Mouse (Mus musculus) hindbrain, embryonic 11.5 days (tissue): Measurements from ENCODE around the gene Zfp423. TPM values are rescaled to one million over a fixed set of nuclear protein-coding genes. Genes with fewer than 3 reads are reported as not detected.
A peak's percentile ranks its signal among the peaks of the same experiment; 100 is the strongest.

Experiments used
- ATAC-seq: fragments of 200-750 bp; cut with Nextera tagmentation; 2 replicates; pipeline ENCODE4 v1.8.0; 2017; ENCODE audit warnings: mild to moderate bottlenecking, moderate TSS enrichment, moderate library complexity; ENCODE audit not compliant: low FRiP score
- DNase-seq: peaks from one replicate; pipeline ENCODE4 v3.0.0-alpha.2; 2015; ENCODE audit warnings: low spot score
- H3K27ac ChIP-seq: fragments of 300-500 bp; sonication (generic); 2 replicates; pipeline ENCODE4 v1.5.1; 2014; ENCODE audit warnings: mild to moderate bottlenecking, low read depth, low read length
- H3K27me3 ChIP-seq: fragments of 300-500 bp; sonication (generic); 2 replicates; pipeline ENCODE4 v1.6.1; 2014; ENCODE audit warnings: mild to moderate bottlenecking, low read length, moderate library complexity, mixed read lengths; ENCODE audit not compliant: control insufficient read depth, insufficient read depth
- H3K36me3 ChIP-seq: fragments of 300-500 bp; sonication (generic); 2 replicates; pipeline ENCODE4 v1.6.1; 2014; ENCODE audit warnings: mild to moderate bottlenecking, low read length, moderate library complexity, mixed read lengths; ENCODE audit not compliant: control insufficient read depth, insufficient read depth
- H3K4me1 ChIP-seq: fragments of 300-500 bp; sonication (generic); replicated peaks from 2 replicates; pipeline ENCODE4 v1.6.1; 2014; ENCODE audit warnings: low read length, mixed read lengths; ENCODE audit not compliant: control insufficient read depth, insufficient read depth
- H3K4me2 ChIP-seq: fragments of 300-500 bp; sonication (generic); replicated peaks from 2 replicates; pipeline ENCODE4 v1.6.1; 2014; ENCODE audit warnings: mild to moderate bottlenecking, low read depth, low read length
- H3K4me3 ChIP-seq: fragments of 300-500 bp; sonication (generic); 2 replicates; pipeline ENCODE4 v1.5.1; 2014; ENCODE audit warnings: low read depth, low read length
- H3K9ac ChIP-seq: fragments of 300-500 bp; sonication (generic); 2 replicates; pipeline ENCODE4 v1.6.1; 2014; ENCODE audit warnings: low read depth, low read length
- H3K9me3 ChIP-seq: fragments of 300-500 bp; sonication (generic); 2 replicates; pipeline ENCODE4 v1.6.1; 2016; ENCODE audit warnings: low read length; ENCODE audit not compliant: control insufficient read depth
- WGBS: fragments of 180-500 bp; shearing (Covaris S2); extraction: QIAGEN DNeasy Blood & Tissue Kit; methylation state at CpG from one replicate; pipeline ENCODE4 v1.1.7; 2014; 5-methylcytosine and 5-hydroxymethylcytosine counted together
- polyA plus RNA-seq: library from polyadenylated mRNA; unstranded; fragments of >200 nt; fragmentation: Nextera tagmentation; extraction: Ambion mirVana; gene quantifications from 2 replicates; pipeline ENCODE4 v1.2.1, GENCODE M21; 2014

Gene Zfp423
- polyA plus RNA-seq, 1 experiment from 2014 or later, result 49.5 TPM

- no peak for DNase-seq
- no peak overlapping the region for H3K4me3 ChIP-seq
- 2% methylated on average over 13 of the region's 13 CpGs for WGBS
- peak overlapping the region; percentile 12; the same call in 1 of the 2 replicates for H3K4me2 ChIP-seq
- H3K27me3 ChIP-seq, result no peaks in the 10 kb centered on the region
- ATAC-seq, result no peak; the same call in 1 of the 2 replicates
- H3K36me3 ChIP-seq, result peaks cover 16% of the 10 kb centered on the region
- 0 out of 2 replicates have a peak overlapping the region, but pooled peaks have one; percentile 12 for H3K9ac ChIP-seq
- H3K9me3 ChIP-seq, result no peaks in the 10 kb centered on the region
- peak overlapping the region; percentile 68 for H3K27ac ChIP-seq
- peaks cover 16% of the 10 kb centered on the region for H3K4me1 ChIP-seq
These were observed 175.2 kb downstream of the Zfp423 start for GRCm38 (mm10) chr8:87784227-87784626.

DNA sequence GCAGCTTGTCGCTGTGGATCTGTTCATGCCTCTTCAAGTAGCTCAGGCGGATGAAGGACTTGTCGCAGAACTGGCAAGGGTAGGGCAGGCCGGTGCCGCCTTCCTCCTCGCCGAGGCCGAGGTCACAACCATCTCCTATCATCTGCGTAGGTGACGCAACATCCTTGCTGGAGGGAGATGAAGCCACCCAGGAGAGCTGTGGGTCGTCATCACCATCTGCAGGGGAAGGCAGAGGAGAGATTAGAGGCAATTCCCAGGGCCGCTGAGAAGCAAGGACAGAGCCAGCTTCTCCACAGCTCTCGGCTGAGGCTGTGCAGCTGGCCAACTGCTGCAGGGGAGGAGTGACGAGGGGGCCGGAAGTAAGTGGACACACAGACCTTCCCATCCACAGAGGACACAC is 176.2 kb downstream of the Zfp423 start:
- WGBS, result 75% methylated on average over 15 of the region's 15 CpGs
- peaks cover 16% of the 10 kb centered on the region for H3K4me1 ChIP-seq
- DNase-seq (no peak), ATAC-seq (no peak)
- H3K9ac ChIP-seq, result no peak overlapping the region
- peaks cover 16% of the 10 kb centered on the region for H3K36me3 ChIP-seq
- no peaks in the 10 kb centered on the region for H3K27me3 ChIP-seq
- 0 out of 2 replicates have a peak overlapping the region, but pooled peaks have one; percentile 24 for H3K27ac ChIP-seq
- no peaks in the 10 kb centered on the region for H3K9me3 ChIP-seq
- no peak overlapping the region for H3K4me3 ChIP-seq
- H3K4me2 ChIP-seq, result no peak overlapping the region

- Histone ChIP-seq H3K36me3 (peaks cover 13% of the 10 kb centered on the region), H3K9ac (no peak overlapping the region), H3K27me3 (no peaks in the 10 kb centered on the region), H3K9me3 (no peaks in the 10 kb centered on the region), H3K27ac (0 out of 2 replicates have a peak overlapping the region, but pooled peaks have one; percentile 2), H3K4me3 (no peak overlapping the region), H3K4me1 (peaks cover 5% of the 10 kb centered on the region), H3K4me2 (no peak overlapping the region)
- WGBS, result 38% methylated on average over 8 of the region's 8 CpGs
- DNase-seq, result peak; percentile 38
- peak; percentile 50; the same call in 1 of the 2 replicates for ATAC-seq
These were observed 181.8 kb downstream of the Zfp423 start for GRCm38 (mm10) chr8:87777586-87777985.

GRCm38 (mm10) chr8:87775889-87776288 is 183.5 kb downstream of the Zfp423 start:
- no peak for DNase-seq
- peaks cover 5% of the 10 kb centered on the region for H3K4me1 ChIP-seq
- no peak for ATAC-seq
- H3K36me3 ChIP-seq, result peaks cover 4% of the 10 kb centered on the region; the same call in 1 of the 2 replicates
- no peak overlapping the region for H3K27ac ChIP-seq
- no peak overlapping the region for H3K4me3 ChIP-seq
- no peak overlapping the region for H3K4me2 ChIP-seq
- WGBS, result 91% methylated on average over 3 of the region's 3 CpGs
- no peaks in the 10 kb centered on the region for H3K27me3 ChIP-seq
- no peaks in the 10 kb centered on the region for H3K9me3 ChIP-seq
- no peak overlapping the region for H3K9ac ChIP-seq

DNA sequence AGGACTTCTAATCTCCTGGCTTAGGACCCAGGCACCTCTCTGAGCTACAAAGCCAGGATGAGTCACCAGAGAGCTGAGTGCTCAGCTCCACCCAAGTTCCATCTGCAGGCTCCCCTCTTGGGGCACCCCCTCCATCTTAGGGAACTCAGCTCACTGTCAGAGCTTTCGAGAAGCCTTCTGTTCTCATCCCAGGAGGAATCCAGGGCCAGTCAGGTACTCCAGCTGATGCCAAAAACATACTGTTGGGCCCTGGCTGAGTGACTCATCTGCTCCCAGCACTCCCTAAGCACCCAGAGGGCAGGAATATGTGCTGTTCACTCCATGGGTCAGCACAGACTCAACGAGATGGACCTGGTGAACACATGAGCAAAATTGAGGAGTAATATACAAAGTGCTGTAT is 184.4 kb downstream of the Zfp423 start:
- H3K4me2 ChIP-seq, result no peak overlapping the region
- H3K27ac ChIP-seq, result no peak overlapping the region
- 82% methylated on average over 2 of the region's 2 CpGs for WGBS
- no peak overlapping the region for H3K4me3 ChIP-seq
- peaks cover 5% of the 10 kb centered on the region for H3K4me1 ChIP-seq
- peaks cover 2% of the 10 kb centered on the region; the same call in 1 of the 2 replicates for H3K36me3 ChIP-seq
- H3K27me3 ChIP-seq, result no peaks in the 10 kb centered on the region
- no peaks in the 10 kb centered on the region for H3K9me3 ChIP-seq
- ATAC-seq (no peak), DNase-seq (no peak)
- no peak overlapping the region for H3K9ac ChIP-seq

GRCm38 (mm10) chr8:87772894-87773502 is 186.4 kb downstream of the Zfp423 start:
- DNase-seq (no peak), ATAC-seq (no peak)
- no peak overlapping the region for H3K9ac ChIP-seq
- peaks cover 5% of the 10 kb centered on the region for H3K4me1 ChIP-seq
- 0 out of 2 replicates have a peak overlapping the region, but pooled peaks have one; percentile 20 for H3K27ac ChIP-seq
- H3K4me2 ChIP-seq, result no peak overlapping the region
- 0 out of 2 replicates have a peak, but pooled peaks cover 2% of the 10 kb centered on the region for H3K36me3 ChIP-seq
- H3K27me3 ChIP-seq, result no peaks in the 10 kb centered on the region
- H3K9me3 ChIP-seq, result no peaks in the 10 kb centered on the region
- no peak overlapping the region for H3K4me3 ChIP-seq
- WGBS, result 85% methylated on average over 14 of the region's 14 CpGs

DNA sequence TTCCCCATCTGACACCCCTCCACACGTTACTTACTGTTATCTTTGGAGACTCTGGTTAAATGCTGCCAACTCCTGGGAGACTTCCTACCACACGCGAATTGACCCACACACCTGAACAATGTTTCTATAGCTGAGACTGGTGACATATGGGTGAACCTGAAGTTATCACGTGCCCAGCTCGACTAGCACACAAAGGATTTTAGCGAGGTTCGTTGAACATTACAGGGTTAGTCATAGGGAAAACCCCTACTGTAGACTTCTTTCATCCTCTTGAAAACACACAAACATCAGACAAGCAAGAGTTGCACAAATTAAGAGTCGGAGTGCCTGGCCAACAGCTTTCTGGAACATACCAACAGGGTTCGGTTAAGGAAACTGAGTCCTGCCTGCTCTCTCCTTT is 191.5 kb downstream of the Zfp423 start:
- no peaks in the 10 kb centered on the region for H3K4me1 ChIP-seq
- no peak overlapping the region for H3K4me2 ChIP-seq
- H3K36me3 ChIP-seq, result 0 out of 2 replicates have a peak, but pooled peaks cover 2% of the 10 kb centered on the region
- no peaks in the 10 kb centered on the region for H3K27me3 ChIP-seq
- no peaks in the 10 kb centered on the region for H3K9me3 ChIP-seq
- ATAC-seq (no peak), DNase-seq (no peak)
- no peak overlapping the region for H3K27ac ChIP-seq
- 85% methylated on average over 9 of the region's 9 CpGs for WGBS
- H3K9ac ChIP-seq, result no peak overlapping the region
- H3K4me3 ChIP-seq, result no peak overlapping the region

DNA sequence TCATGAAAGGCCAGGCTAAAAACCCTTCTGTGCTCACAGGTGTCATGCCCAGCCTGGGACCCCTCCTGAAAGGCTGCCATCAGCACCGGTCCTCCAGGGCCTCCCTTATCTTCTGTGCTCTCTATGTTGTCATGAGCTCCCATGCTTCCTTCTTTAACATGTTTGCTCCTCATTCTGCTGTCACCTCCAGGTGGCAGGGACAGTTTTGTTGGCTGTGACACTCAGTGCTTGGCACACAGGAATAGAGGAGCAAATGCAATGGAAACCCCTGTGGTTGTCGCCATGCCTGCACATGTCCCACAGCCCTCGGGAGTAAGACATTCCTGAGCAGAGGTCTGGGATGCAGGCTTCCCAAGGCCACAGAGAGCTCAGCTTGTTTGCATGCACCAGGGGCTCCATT is 194.1 kb downstream of the Zfp423 start:
- H3K27ac ChIP-seq, result no peak overlapping the region
- H3K9ac ChIP-seq, result no peak overlapping the region
- WGBS, result 82% methylated on average over 3 of the region's 3 CpGs
- DNase-seq (no peak), ATAC-seq (no peak)
- H3K4me3 ChIP-seq, result no peak overlapping the region
- no peaks in the 10 kb centered on the region for H3K27me3 ChIP-seq
- H3K4me2 ChIP-seq, result no peak overlapping the region
- H3K4me1 ChIP-seq, result no peaks in the 10 kb centered on the region
- H3K9me3 ChIP-seq, result no peaks in the 10 kb centered on the region
- H3K36me3 ChIP-seq, result no peaks in the 10 kb centered on the region

GRCm38 (mm10) chr8:87758750-87759149 is 200.6 kb downstream of the Zfp423 start:
- Histone ChIP-seq H3K27ac (no peak overlapping the region), H3K36me3 (no peaks in the 10 kb centered on the region), H3K27me3 (no peaks in the 10 kb centered on the region), H3K4me3 (no peak overlapping the region), H3K9me3 (no peaks in the 10 kb centered on the region), H3K4me2 (no peak overlapping the region), H3K4me1 (no peaks in the 10 kb centered on the region; the same call in 1 of the 2 replicates), H3K9ac (no peak overlapping the region)
- DNase-seq (no peak), ATAC-seq (no peak)
- 43% methylated on average over 8 of the region's 8 CpGs for WGBS
